Mouse (Mus musculus) left cerebral cortex, adult 2 months (tissue): ENCODE results near the gene Hoxc12. TPM values are rescaled to one million over a fixed set of nuclear protein-coding genes. Genes with fewer than 3 reads are reported as not detected.

ENCODE experiments used
- DNase-seq, 2 experiments: peaks; one replicate each; pipeline ENCODE4 v3.0.0; 2021 to 2022; ENCODE audit warnings: low spot score in 2 of 2, mixed read lengths in 1 of 2; ENCODE audit errors: extremely low spot score in 1 of 2
- H3K27ac ChIP-seq: fragments of 200-600 bp; 2 replicates; pipeline ENCODE4 v1.8.1; 2022
- H3K4me3 ChIP-seq: fragments of 200-600 bp; 2 replicates; pipeline ENCODE4 v1.8.1; 2022
- CTCF ChIP-seq: fragments of 200-600 bp; IDR thresholded peaks from 2 replicates; pipeline ENCODE4 v1.8.1; 2022; ENCODE audit warnings: antibody characterized with exemption, mild to moderate bottlenecking, moderate library complexity
- intact Hi-C: fragments of 180-260 bp; cut with DNase I; formaldehyde crosslinking; loops from one replicate; pipeline ENCODE4 v1.15.1; 2025
- total RNA-seq, 2 experiments: library from RNA; stranded (reverse); gene quantifications; 2 replicates each; pipeline ENCODE4 v1.2.3; 2021

Hoxc12 gene
- total RNA-seq, 2 experiments from 2014 or later: not detected

DNA sequence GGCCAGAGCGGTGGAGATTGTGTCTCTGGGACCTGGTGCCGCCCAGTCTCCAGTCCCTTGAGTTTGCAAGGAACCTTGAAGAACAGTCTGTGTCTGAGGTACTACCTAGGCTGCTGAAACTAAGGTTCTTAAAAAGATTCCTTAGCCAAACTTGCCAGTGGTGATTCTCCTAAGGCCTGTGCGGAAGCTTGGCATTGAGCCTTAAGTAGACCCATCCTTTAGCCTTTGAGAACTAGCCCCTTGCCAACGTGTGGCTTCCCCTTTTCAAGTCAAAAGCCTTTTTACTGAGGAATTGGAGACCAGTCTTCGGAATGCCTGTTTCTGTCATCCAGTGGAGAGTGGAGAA is 6.9 kb downstream of the Hoxc12 start:
- Histone ChIP-seq H3K4me3 (no peak overlapping the region), H3K27ac (no peak overlapping the region)
- intact Hi-C loops: no loop called here
- TF ChIP-seq CTCF: no peak
- DNase-seq: no peak

DNA sequence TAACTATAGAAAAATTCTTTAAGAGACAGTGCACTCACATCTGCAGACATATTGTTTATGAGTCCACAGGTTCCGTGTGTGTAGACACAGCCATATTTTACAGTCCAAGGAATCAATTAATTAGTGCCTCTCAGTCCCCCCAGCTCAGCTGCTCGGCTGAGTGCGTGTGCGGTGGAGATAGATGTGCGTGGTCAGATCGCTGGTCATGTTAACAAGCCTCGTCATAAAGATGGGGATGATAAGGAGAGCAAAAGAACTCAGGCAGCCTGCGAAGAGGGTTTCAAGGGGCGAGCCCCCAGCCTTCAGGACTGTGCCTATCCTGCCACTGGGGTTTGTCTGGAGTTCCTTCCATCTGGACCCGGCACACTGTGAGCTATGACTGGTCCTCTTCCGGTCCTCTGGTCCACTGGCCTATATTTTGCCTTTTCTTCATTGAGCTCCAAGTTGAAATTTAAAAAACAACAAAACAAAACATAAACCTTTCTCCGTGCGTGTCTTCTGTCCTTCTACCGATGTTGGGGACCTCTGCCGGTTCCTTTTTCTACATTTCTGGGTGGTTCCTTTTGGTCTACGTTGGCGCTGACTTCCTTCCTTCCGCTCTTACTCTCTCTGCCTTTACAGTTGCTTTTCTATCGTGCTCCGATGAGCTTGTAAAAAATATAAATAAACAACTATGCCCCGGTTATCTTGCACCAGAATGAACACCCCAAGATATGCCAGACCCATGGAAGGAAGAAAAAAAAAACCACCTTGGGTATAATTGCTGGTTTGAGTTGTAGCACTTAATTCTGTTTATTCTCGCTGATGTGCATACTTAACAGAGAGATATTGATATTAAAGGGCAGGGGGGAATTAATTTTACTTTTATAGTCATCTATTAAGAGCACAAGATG is 8.9 kb downstream of the Hoxc12 start:
- TF ChIP-seq CTCF: no peak
- Histone ChIP-seq H3K4me3 (no peak overlapping the region), H3K27ac (no peak overlapping the region)
- intact Hi-C loops: no loop called here
- no peak for DNase-seq

DNA sequence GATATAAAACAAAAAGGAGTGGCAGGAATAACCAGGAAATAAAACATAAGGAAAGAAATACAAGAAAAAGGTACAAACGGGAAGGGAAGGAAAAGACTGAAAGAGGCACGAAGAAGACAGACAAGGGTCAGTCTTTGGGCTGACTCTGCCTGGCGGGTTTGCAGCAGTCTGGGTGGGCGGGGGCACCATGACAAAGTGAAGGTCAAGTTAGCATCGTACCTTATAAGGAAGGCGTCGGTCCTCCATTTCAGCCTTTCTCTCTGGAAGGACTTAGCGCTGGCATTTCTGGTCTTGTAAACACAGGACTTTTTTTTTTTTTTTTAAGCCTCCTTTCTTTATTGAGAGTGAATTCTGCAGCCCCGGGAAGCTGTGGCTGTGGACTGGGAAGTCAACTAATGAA is 10.7 kb downstream of the Hoxc12 start:
- DNase-seq: no peak
- H3K27ac ChIP-seq: no peak overlapping the region
- H3K4me3 ChIP-seq: no peak overlapping the region
- no peak for TF ChIP-seq CTCF
- intact Hi-C loops: no loop called here

DNA sequence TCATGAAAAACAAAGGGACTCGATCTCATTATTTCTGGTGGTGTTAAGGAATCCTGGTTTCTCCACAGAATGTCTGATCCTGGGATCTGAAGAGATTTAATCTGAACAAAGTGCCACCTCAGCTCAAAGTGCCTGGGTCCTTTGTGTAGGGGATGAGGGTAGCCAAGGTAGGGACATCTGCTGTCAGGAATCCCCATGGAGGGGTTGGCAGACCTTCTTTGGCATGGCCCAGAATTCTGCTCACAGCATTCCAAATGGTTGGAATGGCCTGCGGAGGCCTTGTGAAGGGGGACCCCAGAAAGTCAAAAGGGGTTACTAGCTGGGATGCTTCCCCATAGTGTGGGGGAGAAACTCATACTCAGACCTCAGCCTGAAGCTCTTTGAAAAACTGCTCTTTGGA is 12.3 kb downstream of the Hoxc12 start:
- H3K27ac ChIP-seq: no peak overlapping the region
- DNase-seq: no peak
- no peak overlapping the region for H3K4me3 ChIP-seq
- no peak for TF ChIP-seq CTCF
- intact Hi-C loops: no loop called here

DNA sequence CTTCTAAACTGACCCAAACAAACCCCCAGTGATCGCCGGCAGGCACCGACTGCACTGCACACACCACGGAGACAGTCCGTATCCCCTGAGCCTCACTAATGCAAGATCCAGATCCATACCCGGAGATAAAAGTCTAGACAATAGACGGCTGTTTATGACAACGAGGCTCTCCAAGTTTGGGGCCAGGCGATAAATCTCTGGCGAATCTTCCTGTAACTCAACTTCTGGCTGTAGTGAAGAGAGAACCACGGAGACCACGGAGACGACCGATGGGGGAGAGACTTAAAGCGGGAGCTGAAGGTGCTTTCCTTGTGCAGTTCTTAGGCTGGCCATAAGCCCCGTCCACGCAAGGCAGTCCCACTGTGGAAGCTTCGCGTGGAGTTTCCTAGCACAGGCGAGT is 13.1 kb downstream of the Hoxc12 start:
- intact Hi-C loops: no loop called here
- Histone ChIP-seq H3K4me3 (no peak overlapping the region), H3K27ac (no peak overlapping the region)
- no peak for DNase-seq
- TF ChIP-seq CTCF: no peak

DNA sequence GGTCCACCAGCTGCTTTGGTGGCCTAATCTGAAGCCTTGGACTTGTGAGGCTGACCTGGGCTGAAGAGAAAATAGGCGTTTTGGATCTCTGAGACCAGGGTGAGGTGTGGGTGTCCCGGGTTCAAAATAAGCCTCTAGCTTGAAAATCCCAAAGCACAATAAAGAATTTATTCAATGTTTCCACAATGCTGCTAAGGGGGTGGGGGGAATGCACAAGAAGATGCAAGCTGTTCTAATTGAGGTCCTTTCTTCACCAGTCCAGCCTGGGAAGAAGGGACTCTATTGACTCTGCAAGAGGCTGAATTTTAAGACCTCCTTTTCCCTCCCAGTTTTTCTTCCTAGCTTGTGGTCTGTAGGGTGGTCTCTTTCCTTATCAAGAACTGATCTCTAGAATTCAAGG is 14.3 kb downstream of the Hoxc12 start:
- DNase-seq: no peak
- no peak for TF ChIP-seq CTCF
- H3K4me3 ChIP-seq: no peak overlapping the region
- intact Hi-C loops: no loop called here
- H3K27ac ChIP-seq: no peak overlapping the region

DNA sequence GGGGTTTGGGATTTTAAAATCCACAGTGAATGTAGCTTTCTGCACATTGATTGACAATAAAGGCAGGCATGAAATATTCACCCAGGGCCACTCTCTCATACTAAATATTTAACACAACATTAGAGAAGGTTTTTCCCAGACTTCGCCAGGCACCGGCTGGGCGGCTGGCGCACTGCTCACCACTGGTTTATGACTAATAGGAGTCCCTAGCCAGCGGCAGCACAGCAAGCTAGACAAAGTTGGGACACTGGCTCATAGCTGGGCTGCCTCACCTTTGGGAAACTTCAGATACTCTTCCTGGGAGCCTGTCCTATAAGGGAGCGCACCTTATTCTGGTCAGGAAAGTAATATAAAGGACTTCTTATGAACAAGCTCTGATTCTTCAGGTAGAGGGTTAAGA is 17.0 kb downstream of the Hoxc12 start:
- TF ChIP-seq CTCF: no peak
- DNase-seq: no peak
- intact Hi-C loops: no loop called here
- no peak overlapping the region for H3K27ac ChIP-seq
- no peak overlapping the region for H3K4me3 ChIP-seq

DNA sequence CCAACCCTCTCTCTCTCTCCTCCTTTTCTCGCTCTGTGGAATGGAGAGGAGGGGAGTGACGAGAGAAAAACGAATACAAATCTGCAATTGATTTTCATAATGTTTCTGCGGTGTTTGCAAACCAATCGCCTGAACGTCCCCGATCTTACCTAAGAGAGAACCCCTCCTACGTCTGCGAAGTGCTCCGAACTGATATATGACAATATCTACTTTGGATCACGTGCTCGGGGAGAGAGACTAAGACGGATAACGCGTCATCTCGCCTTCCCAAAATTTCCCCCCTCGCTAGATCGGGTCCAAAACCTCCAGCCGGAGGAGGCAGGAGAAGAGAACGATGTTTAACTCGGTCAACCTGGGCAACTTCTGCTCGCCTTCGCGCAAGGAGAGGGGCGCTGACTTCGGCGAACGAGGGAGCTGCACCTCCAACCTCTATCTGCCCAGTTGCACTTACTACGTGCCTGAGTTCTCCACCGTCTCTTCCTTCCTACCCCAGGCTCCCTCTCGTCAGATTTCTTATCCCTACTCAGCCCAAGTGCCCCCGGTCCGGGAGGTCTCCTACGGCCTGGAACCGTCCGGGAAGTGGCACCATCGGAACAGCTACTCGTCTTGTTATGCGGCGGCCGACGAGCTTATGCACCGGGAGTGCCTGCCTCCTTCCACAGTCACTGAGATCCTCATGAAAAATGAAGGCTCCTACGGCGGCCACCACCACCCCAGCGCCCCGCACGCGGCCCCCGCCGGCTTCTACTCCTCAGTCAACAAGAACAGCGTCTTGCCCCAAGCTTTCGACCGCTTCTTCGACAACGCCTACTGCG is 17.8 kb downstream of the Hoxc12 start, which contains the start of gene Hoxc11:
Gene Hoxc11 (plus strand): TSS at position 236 of the 815 bp plus-strand sequence.
- Histone ChIP-seq H3K4me3 (no peak within 1 kb of the TSS), H3K27ac (no peak within 1 kb of the TSS)
- TF ChIP-seq CTCF: no peak
- no peak for DNase-seq
- intact Hi-C loops: no loop called here

DNA sequence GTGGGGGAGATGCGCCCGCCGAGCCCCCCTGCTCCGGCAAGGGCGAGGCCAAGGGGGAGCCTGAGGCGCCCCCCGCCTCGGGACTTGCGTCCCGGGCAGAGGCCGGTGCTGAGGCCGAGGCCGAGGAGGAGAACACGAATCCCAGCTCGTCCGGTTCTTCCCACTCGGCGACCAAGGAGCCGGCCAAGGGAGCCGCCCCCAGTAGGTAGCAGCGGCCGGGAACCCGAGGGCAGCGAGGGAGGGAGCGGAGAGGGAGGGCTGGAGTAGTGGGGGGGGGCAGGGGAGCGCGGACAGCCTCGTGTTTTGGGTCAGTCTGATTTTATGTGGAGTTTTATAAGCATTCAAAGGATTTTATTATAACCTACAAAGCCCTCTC is 18.4 kb downstream of the Hoxc12 start:
- DNase-seq: no peak
- Histone ChIP-seq H3K4me3 (no peak overlapping the region), H3K27ac (no peak overlapping the region)
- TF ChIP-seq CTCF: no peak
- intact Hi-C loops: no loop called here

DNA sequence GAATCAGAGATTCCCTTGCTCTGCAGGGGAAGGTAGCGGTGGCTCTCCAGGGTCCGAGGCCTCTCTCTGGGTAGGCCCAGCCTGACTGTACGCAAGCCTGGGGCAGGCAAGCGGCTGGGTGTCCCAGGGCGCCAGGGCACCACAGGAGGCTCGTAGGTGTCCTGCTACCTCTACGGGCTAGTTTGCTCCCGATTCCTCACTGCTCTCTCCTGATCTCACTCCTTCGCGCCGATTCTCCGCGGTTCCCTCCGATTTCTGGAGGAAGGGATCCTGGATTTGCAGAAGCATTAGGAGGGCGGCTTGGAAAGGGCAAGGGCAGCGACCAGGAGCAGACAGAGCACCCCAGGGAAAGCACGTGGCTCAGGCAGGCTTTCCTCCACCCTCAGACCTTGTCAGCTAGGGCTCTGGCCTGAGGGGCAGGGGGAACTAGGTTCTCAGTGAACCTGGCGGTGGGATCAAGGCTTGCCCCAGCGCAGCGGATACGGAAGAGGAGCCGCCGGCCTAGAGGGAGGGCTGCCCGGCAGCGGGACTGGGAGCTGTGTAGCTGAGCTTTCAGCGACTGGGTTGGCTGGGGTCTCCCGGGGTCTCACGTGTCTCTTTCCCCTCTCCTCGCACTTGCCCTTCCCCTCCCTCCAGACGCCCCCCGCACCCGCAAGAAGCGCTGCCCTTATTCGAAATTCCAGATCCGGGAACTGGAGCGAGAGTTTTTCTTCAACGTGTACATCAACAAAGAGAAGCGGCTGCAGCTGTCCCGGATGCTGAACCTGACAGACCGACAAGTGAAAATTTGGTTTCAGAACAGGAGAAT is 19.5 kb downstream of the Hoxc12 start:
- TF ChIP-seq CTCF: no peak
- intact Hi-C loops: no loop called here
- Histone ChIP-seq H3K4me3 (no peak overlapping the region), H3K27ac (no peak overlapping the region)
- DNase-seq: no peak

DNA sequence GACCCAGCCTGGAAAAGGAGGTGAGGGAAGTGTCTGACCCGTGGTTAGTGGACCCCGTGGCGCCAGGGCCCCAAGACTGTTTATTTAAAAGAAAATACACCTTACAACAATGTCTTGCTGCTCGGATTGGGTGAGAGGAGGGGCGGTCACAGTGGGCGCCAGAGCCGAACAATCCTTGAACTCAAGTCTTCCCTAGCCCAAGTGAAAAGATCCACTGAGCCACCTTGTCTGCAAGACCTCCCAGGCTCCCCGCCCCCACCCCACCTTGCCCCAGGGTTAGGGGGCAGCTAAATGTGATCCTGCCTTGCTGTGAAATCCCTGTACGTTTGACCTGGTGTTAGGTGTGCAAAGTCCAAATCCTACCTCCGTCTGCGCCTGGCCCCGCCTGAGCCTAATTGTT is 20.3 kb downstream of the Hoxc12 start:
- Histone ChIP-seq H3K4me3 (no peak overlapping the region), H3K27ac (no peak overlapping the region)
- no peak for TF ChIP-seq CTCF
- no peak for DNase-seq
- intact Hi-C loops: no loop called here
